Mouse (Mus musculus) CH12.LX (cell line): ENCODE data around the gene Prkacb.

Experiments
- BHLHE40 ChIP-seq: IDR thresholded peaks from 2 replicates; pipeline ENCODE4 v1.6.1; 2011; ENCODE audit warnings: mild to moderate bottlenecking, low read depth, low read length, improper control_type of control experiment
- CTCF ChIP-seq, 2 experiments: IDR thresholded peaks in 1 of 2; conservative IDR thresholded peaks in 1 of 2; 2 replicates each; pipeline ENCODE4 v1.5.1; 2011 to 2012; ENCODE audit warnings: low read depth in 2 of 2, low read length in 2 of 2, improper control_type of control experiment in 1 of 2, inconsistent platforms in 1 of 2, mild to moderate bottlenecking in 1 of 2, moderate library complexity in 1 of 2
- IRF4 ChIP-seq: IDR thresholded peaks from 2 replicates; pipeline ENCODE4 v1.6.1; 2014; ENCODE audit warnings: low read depth, mild to moderate bottlenecking, inconsistent platforms, low read length, improper control_type of control experiment
- KAT2A ChIP-seq: IDR thresholded peaks from 2 replicates; pipeline ENCODE4 v1.6.1; 2012; ENCODE audit warnings: low read length, improper control_type of control experiment, inconsistent platforms; ENCODE audit not compliant: insufficient replicate concordance
- MAX ChIP-seq: IDR thresholded peaks from 2 replicates; pipeline ENCODE4 v1.6.1; 2011; ENCODE audit warnings: low read length, improper control_type of control experiment
- MXI1 ChIP-seq: IDR thresholded peaks from 2 replicates; pipeline ENCODE4 v1.6.1; 2011; ENCODE audit warnings: mild to moderate bottlenecking, low read depth, low read length, improper control_type of control experiment
- POLR2A ChIP-seq: IDR thresholded peaks from 2 replicates; pipeline ENCODE4 v1.6.1; 2011; ENCODE audit warnings: low read depth, mild to moderate bottlenecking, improper control_type of control experiment, low read length
- POLR2AphosphoS2 ChIP-seq: IDR thresholded peaks from 2 replicates; pipeline ENCODE4 v1.6.1; 2011; ENCODE audit warnings: low read depth, low read length, improper control_type of control experiment
- RCOR1 ChIP-seq: conservative IDR thresholded peaks from 2 replicates; pipeline ENCODE4 v1.6.1; 2012; ENCODE audit warnings: low read depth, mild to moderate bottlenecking, inconsistent platforms, low read length, improper control_type of control experiment
- SIN3A ChIP-seq: IDR thresholded peaks from 2 replicates; pipeline ENCODE4 v1.6.1; 2012; ENCODE audit warnings: low read length, improper control_type of control experiment, inconsistent platforms
- TCF12 ChIP-seq: IDR thresholded peaks from 2 replicates; pipeline ENCODE4 v1.6.1; 2014; ENCODE audit warnings: low read depth, mild to moderate bottlenecking, inconsistent platforms, low read length, improper control_type of control experiment
- USF2 ChIP-seq: conservative IDR thresholded peaks from 2 replicates; pipeline ENCODE4 v1.6.1; 2011; ENCODE audit warnings: low read depth, low read length, improper control_type of control experiment

DNA sequence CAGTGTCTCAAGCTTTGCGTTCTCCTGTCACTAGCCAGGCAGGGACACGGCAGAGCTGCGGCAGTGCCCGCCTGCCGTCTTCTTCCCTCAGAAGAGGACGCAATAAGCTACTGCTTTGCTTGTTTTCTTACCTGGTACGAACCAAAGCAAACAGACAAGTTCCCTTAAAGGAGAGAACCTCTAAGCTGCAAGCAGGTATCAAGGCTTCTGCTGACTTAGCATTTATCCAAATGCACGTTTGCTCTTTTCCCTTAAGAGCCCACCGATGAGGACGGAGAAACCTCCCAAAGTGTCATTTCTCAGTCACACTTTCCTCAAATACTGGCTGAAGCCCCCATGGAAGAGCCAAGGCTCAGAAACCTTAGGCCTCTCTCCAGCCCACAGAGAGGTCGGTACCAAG lies 81.3 kb downstream of the Prkacb start:
- TF ChIP-seq MAX (no peak), MXI1 (no peak), KAT2A (no peak), POLR2A (no peak), RCOR1 (no peak), IRF4 (no peak), SIN3A (0 out of 2 replicates have a peak, but pooled peaks have one; percentile 23), POLR2AphosphoS2 (no peak), TCF12 (no peak), BHLHE40 (no peak), CTCF (conservative IDR thresholded peaks at IDR 0.05 in 1 of 2, IDR thresholded peaks at IDR 0.05 in 1 of 2; ENCODE audit: low read depth in 2 of 2, low read length in 2 of 2) (no peak), USF2 (no peak)
